Mouse (Mus musculus) heart, adult 9 months (tissue): ENCODE results near the gene Pou2f1.

Source experiments
- DNase-seq, 2 experiments: peaks; one replicate each; pipeline ENCODE4 v3.0.0; 2022; ENCODE audit warnings: low spot score in 2 of 2

Gene Pou2f1

DNA sequence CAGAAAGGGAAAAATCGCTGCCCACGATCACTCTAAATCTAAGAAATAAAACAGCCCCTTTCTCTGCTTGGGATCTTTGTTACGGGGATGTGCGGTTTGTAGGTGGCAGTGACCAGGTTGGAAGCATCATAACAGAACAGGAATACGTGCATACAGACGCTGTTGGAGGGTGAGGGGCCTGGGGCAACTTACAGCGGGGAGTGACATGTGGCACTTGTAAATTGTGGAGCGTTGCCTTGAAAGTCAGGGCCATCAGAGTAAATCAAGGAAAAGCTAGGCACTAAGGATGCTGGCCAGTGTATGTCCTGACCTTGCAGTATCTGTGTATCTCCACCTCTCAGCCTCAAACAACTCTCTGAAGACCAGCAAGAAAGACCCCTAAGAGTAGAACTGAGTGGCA, 154.1 kb downstream of the Pou2f1 start:
- DNase-seq = no peak

DNA sequence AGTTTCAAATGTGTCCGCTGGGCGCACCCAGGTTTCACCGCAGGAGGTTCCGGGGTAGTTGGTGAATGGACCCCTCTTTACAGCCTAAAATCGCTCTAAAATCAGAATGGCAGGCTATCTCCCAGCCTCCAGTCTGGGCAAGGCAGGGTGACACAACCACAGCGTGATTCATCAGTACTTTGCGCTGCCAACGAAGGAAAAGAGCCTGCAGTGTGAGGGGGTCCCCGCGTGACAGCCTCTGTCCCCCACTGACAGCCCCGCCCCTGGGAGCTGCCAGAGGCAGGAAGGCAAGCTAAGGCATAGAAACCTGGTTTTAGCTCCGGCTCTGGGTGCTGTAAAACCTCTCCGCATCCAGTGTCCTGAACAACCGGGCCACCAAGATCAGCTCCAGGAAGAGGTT, 157.1 kb downstream of the Pou2f1 start:
- DNase-seq = peak in 1 of 2 experiments; percentile 10

DNA sequence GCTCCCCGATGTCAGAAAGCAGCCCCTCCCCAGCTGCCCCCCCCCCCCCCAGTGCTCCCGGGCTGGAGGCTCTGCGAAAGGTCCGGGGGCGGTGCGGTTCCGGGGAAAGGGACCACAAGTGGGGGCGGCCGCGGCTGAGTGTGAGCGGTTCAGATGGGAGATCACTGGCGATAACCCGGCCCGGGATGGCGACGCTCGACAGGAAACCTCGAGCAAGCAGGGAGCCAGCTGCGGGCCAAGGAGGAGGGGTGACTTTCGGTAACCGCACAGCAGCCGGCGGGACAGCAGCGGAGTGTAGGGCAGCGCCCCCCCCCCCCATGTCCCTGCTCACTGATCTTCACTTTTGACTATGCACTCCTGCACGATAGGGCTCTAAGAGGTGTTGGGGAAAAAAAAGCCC, 157.5 kb downstream of the Pou2f1 start:
- no peak for DNase-seq

DNA sequence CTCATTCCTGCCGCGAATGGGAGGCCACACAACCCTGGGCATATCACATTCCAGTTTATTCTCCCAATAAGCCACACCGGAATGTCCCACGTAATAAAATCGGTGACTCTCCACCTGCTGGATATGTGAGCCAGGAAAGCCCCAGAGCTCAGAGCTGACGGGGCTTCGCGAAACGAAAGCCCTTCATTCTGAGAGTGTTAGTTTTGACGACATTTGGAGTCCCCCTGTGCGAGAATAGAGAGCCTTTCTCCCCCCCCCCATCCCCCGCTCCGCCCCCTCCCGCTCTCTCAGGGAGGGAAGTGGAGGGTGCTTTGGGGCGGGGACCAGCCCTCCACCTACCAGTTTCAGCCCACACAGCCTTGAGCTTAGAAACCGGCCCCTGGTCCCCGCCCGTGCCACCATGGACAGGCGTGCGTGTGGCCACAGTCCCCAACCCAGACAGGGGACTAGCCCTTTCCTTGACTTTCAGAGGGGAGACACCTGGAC, 158.0 kb downstream of the Pou2f1 start:
- DNase-seq = no peak

GRCm38 (mm10) chr1:165843586-165843985, 158.9 kb downstream of the Pou2f1 start:
- DNase-seq = no peak

- DNase-seq = no peak
Measured at GRCm38 (mm10) chr1:165842170-165842569, 160.3 kb downstream of the Pou2f1 start.

DNA sequence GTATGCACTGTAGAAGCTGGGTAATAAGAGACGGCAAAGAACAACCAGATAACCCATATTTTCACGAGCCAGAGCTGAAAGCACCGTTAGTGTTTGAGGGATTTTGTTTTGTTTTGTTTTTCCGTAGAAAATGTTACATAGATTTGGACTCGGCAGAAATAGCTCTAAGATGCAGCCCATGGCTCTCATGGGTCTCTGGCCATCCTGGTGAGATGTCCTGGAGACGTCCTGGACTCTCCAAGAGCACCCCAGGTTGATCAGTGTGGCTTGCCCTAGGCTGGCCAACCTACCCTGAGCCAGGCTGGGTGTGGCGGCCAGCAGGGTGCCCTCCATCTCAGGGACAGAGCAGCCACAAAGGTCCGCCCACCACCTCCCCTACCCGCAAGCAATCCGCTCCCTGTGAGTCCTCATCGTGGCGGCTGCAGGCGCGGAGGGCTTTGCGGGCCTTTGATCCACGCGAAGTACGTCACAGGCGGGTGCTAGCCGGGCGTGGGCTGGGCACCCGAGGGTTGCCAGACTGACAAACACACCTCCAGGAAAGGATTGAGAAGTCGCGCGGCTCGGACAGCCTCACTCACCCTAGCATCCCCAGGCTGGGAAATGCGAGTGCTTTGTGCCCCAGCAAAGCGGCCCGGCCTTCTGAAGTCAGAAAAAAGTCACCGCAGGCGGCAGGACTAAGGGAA, 161.8 kb downstream of the Pou2f1 start:
- no peak for DNase-seq

DNA sequence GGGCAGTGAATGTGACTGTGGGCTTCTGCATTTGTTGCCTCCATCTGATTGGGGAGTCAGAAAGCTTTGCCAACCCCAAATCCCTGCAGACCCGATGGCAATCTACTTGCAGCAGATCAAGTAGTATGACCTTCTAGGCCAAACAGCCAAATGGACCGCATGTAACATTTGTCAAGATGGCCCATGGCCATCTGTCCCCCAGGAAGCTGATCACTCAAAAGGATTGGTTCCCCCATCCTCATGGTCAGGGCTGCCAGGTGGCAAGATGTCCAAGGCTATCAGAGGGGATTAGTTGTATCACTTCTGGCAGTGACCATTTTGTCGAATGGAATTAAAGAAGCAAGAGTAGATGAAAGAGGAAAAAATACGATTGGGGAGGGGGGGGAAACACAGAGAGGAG, 163.3 kb downstream of the Pou2f1 start:
- no peak for DNase-seq

DNA sequence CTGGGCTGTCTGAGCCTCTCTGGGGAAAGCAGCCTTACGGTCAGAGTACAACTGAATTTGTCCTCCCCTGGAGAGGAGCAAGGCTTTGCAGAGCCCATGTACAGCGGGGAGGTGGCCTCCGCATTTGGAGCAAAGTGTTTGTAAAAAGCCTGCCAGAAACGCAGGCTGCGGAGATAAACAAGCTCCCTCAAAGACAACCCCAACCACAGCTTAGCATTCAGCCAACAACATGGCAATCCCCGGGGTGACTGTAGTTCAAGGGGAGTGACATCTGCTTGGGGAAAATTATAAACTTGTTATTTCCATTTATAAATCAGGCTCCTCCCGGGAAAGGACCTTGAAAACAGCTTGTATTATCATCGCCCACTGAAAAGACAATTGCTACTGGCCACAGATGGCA, 164.9 kb downstream of the Pou2f1 start:
- DNase-seq = peak; percentile 39 to 62

GRCm38 (mm10) chr1:165836461-165836860, 166.0 kb downstream of the Pou2f1 start:
- DNase-seq = no peak

- DNase-seq = no peak
Measured at GRCm38 (mm10) chr1:165834633-165834975, 167.9 kb downstream of the Pou2f1 start.

- DNase-seq = no peak
Measured at GRCm38 (mm10) chr1:165833910-165834632, 168.4 kb downstream of the Pou2f1 start.

DNA sequence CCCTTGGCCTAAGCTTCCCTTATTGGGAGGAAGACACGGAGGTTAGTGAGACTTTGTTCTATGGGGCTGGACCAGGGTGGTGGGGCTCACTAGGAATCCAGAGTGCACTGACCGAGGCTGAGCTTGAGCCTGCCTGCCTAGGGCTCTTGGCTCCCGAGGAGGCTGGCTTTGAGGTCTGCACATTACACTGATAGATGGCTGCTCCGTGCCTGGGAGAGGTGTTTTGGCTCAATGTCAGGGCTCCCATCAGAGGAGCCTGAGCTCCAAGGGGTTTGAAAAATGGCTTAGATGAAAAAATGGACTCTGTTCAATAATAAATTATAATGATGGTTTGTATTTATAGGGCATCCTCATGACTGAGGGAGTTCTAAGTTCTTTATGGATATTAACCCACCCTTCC, 169.2 kb downstream of the Pou2f1 start:
- no peak for DNase-seq

DNA sequence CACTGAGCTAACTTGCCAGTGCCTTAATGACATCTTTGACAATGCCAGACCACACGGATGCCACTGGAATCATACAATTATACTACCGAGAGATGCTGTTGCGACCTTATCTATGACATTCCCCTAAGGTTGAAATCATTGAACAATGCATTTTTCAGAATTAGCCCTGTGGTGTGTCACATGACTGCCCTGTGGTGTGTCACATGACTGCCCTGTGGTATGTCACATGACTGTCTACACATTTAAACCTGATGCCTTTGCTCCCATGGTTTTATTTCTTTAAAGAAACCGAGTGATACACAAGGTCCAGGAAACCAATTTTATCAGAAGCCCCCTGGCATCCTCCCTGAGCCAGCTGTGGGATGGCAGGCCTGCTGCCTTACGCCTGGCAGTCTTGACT, 172.6 kb downstream of the Pou2f1 start:
- DNase-seq = no peak

DNA sequence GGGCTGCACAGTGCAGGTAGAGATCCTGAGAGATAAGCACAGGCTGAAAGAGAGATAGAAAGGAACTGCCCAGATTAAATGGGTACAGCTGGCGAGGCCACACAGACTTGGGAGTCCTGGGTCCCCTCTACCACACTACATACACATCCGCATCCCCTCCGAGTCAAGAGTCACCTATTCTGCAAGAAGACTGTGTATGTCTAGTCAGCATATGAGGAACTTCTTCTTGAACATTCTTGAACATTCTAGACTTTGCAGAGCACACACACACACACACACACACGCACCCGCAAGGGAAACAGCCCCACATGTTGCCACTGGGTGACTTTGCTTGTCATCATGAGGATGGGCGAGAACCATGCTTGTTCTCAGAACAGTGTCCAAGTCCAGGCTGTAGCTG, 173.9 kb downstream of the Pou2f1 start:
- DNase-seq = no peak

- no peak for DNase-seq
Measured at GRCm38 (mm10) chr1:165828173-165828572, 174.3 kb downstream of the Pou2f1 start.

GRCm38 (mm10) chr1:165822031-165822430, 180.4 kb downstream of the Pou2f1 start:
- DNase-seq = no peak

DNA sequence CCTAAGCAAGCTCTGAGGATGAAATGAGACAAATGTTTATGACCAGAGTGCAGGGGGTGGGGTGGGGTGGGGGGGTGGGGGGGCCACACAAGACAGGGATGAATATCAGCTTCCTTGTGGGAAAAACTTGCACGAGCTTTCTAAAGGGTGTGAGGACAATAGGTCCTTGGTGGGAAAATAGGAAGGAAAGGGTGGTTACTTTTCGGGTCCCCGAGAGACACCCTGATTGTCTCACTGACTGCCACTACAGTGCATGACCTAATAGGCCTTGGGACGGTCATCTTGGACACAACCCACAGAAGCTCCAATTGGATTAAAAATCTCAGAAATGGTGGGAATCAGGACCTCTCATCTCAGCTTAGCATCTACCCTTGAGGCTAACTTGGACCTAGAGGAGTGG, 183.3 kb downstream of the Pou2f1 start:
- peak; percentile 20 to 64 for DNase-seq

GRCm38 (mm10) chr1:165818145-165818860, 184.2 kb downstream of the Pou2f1 start:
- no peak for DNase-seq

DNA sequence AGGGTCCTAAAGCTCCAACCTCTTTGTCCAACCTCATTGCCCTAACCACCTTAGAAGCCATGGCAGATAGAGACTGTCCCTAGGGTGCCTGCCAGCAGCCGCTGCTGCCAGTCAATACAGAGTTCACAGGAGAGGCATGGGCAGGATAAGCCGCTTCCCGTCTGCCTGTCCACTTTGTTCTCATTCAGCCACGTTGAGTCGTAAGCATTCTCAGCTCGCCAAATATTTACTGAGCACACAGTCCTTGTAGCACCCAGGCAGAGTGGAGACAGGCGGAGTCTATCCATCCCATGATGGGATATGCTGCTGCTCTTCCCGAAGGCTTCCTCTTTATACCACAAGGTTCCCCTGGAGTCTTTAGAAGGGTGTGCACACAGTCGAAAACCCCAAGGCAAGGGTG, 185.2 kb downstream of the Pou2f1 start:
- no peak for DNase-seq

DNA sequence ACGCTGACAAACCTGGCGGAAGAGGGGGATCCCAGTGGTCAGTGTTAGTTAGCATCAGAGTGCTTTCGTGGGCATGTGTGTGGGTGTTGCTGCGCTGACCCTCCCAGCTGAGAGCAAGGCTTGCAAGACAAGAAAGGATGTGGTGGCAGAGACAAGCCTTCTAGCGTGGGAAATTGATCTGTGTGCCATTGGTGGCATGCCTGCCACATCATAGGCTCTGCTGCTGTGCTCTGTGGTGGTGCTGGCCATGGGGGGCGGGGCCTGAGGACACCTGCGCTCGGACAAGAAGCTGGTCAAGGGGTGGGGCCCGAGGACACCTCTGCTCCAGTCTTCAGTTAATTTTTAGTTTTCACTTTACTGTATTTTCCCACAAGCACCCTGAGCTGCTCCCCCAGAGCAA, 186.1 kb downstream of the Pou2f1 start:
- DNase-seq = no peak
